Comparison of ENCODE assay signal across 29 mouse cellular contexts in the genomic region with DNA sequence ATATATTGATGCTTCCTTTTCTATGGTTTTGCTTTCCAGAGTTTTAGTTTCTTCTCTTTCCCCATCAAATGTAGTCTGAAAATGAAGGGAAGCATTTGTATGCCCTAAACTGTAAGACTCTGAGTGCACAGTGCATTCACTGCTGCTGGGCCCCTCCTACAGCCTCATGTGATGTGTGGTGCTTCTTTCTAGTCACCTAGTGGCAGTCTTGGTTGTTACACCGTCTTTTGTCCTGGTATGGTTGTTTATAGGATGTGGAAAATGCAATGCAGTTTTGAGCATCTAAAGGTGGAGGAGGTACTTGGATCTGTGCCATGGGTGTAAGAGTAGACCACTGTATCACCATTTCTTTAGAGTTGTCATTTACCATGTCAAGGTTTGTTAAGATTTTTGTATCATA. TPM values are rescaled to one million over a fixed set of nuclear protein-coding genes. Genes with fewer than 3 reads are reported as not detected.
A peak's percentile ranks its signal among the peaks of the same experiment; 100 is the strongest.
DNase-seq lines count a peak whose midpoint lies in the region; ATAC-seq and TF ChIP-seq lines count a peak whose summit lies in the region.
"Had no signal": no experiment of that assay in that cellular context is flagged by ENCODE, and none has a peak within 500 bp of the region (broad histone marks: within the 10 kb centered on the region; RNA-seq: fewer than 3 reads in every experiment).

No protein-coding gene starts in this region.

- H3K27me3 ChIP-seq in CH12.LX (replicated peaks) (no peaks in the 10 kb centered on the region), Patski (no peaks in the 10 kb centered on the region)
- no peaks in the 10 kb centered on the region for H3K27me3 ChIP-seq in thymus, adult 2 months (ENCODE audit: control insufficient read depth, insufficient read depth, low read length)
- H3K27me3 ChIP-seq: embryonic facial prominence, embryonic 13.5 days; forebrain, embryonic 12.5 days; limb, embryonic 13.5 days; liver, embryonic 12.5 days; megakaryocyte, embryonic 14.5 days; midbrain, embryonic 15.5 days; neural tube, embryonic 13.5 days had no signal

- no peak for TF ChIP-seq RAD21 in CH12.LX (IDR thresholded peaks at IDR 0.05; ENCODE audit: low read depth, low read length)

- no peak for DNase-seq in layer of hippocampus, adult 2 months (ENCODE audit: low spot score in 2 of 2)
- no peak for DNase-seq in layer of hippocampus, adult 18-20 months (ENCODE audit: low spot score in 2 of 2)
- DNase-seq in CH12.LX (ENCODE audit: extremely low read depth) = peak; percentile 24
- no peak for DNase-seq in Patski (ENCODE audit: low read depth, low spot score)
- no peak for DNase-seq in right cerebral cortex, postnatal 4 days
- no peak for DNase-seq in lung, adult 2 months
- no peak for DNase-seq in thymus, adult 2 months
- DNase-seq: cerebellum, adult 11 months; cerebellum, postnatal 10 days; gastrocnemius, adult 2 months; kidney, adult 2 months; kidney, postnatal 14 days; layer of hippocampus, postnatal 36 days; lung, adult 18-20 months; lung, postnatal 14 days; thymus, postnatal 14 days had no signal

- peaks cover 63 to 82% of the 10 kb centered on the region in 2 experiments for H3K36me3 ChIP-seq in CH12.LX (replicated peaks in 1 of 2; ENCODE audit: control insufficient read depth in 1 of 2, insufficient read depth in 1 of 2, low read length in 1 of 2)
- peaks cover 53% of the 10 kb centered on the region for H3K36me3 ChIP-seq in thymus, adult 2 months (ENCODE audit: control insufficient read depth, insufficient read depth, low read length)

- CTCF ChIA-PET in Patski (lab: Charles Lee) = no interaction called here

- H3K79me2 ChIP-seq in CH12.LX (replicated peaks; ENCODE audit: control insufficient read depth, extremely low read depth, insufficient read depth, poor library complexity, severe bottlenecking) = no peaks in the 10 kb centered on the region

- no peak for TF ChIP-seq EP300 in CH12.LX (IDR thresholded peaks at IDR 0.05; ENCODE audit: low read length)

- H3K27ac ChIP-seq in layer of hippocampus, adult 2 months = no peak overlapping the region
- H3K27ac ChIP-seq in CH12.LX (ENCODE audit: insufficient read depth, low read depth) = no peak overlapping the region
- H3K27ac ChIP-seq in thymus, adult 2 months (ENCODE audit: control insufficient read depth, insufficient read depth, low read length) = no peak overlapping the region
- H3K27ac ChIP-seq: embryonic facial prominence, embryonic 13.5 days; forebrain, embryonic 12.5 days; gastrocnemius, adult 2 months; hindbrain, embryonic 10.5 days; limb, embryonic 13.5 days; liver, embryonic 12.5 days; midbrain, embryonic 15.5 days; neural tube, embryonic 13.5 days had no signal

- dilution Hi-C loops in CH12.LX (cut with MboI; ENCODE audit: extremely low pct_ligation_motif_present, extremely low pct_unique_long_range_greater_than_20kb, low sequenced_read_pairs) = no loop called here

- no peak overlapping the region for H3K9ac ChIP-seq in CH12.LX (ENCODE audit: insufficient read depth, low read depth)
- H3K9ac ChIP-seq: embryonic facial prominence, embryonic 13.5 days; forebrain, embryonic 12.5 days; limb, embryonic 13.5 days; liver, embryonic 12.5 days; midbrain, embryonic 15.5 days; neural tube, embryonic 13.5 days had no signal

- H3K9me3 ChIP-seq in CH12.LX (replicated peaks; ENCODE audit: low read length) = no peaks in the 10 kb centered on the region
- H3K9me3 ChIP-seq: embryonic facial prominence, embryonic 13.5 days; forebrain, embryonic 12.5 days; G1E; hindbrain, embryonic 10.5 days; limb, embryonic 13.5 days; liver, embryonic 12.5 days; megakaryocyte, embryonic 14.5 days; midbrain, embryonic 15.5 days; neural tube, embryonic 13.5 days had no signal

- in situ Hi-C loops in CH12.LX (cut with MboI; ENCODE audit: low pct_ligation_motif_present, low pct_unique_long_range_greater_than_20kb, low sequenced_read_pairs) (no loop called here), Patski (cut with MboI; ENCODE audit: low pct_unique_long_range_greater_than_20kb) (no loop called here)

- TF ChIP-seq CTCF in layer of hippocampus, adult 2 months (conservative IDR thresholded peaks at IDR 0.05) = 0 out of 2 replicates have a peak, but pooled peaks have one; percentile 7
- peak in 1 of 2 experiments; percentile 9; a peak in 1 of 4 replicates for TF ChIP-seq CTCF in CH12.LX (conservative IDR thresholded peaks at IDR 0.05 in 1 of 2, IDR thresholded peaks at IDR 0.05 in 1 of 2; ENCODE audit: low read depth in 2 of 2, low read length in 2 of 2)
- peak; percentile 31 for TF ChIP-seq CTCF in Patski (IDR thresholded peaks at IDR 0.05)
- no peak for TF ChIP-seq CTCF in lung, adult 2 months (IDR thresholded peaks at IDR 0.05; ENCODE audit: insufficient read depth, low read length)
- TF ChIP-seq CTCF in thymus, adult 2 months (IDR thresholded peaks at IDR 0.05; ENCODE audit: borderline replicate concordance, control insufficient read depth, extremely low read depth, insufficient read depth, low read length, poor library complexity) = no peak

- no peak for ATAC-seq in Patski
- peak; percentile 84 for ATAC-seq in megakaryocyte-erythroid progenitor cell, adult 5-6 weeks (replicated peaks; ENCODE audit: low FRiP score, low TSS enrichment, poor library complexity, severe bottlenecking)
- ATAC-seq: liver, embryonic 12.5 days; midbrain, embryonic 15.5 days had no signal

- H3K4me1 ChIP-seq in CH12.LX (ENCODE audit: control insufficient read depth in 1 of 2, insufficient read depth in 2 of 2) = no peaks in the 10 kb centered on the region
- H3K4me1 ChIP-seq in lung, adult 2 months (ENCODE audit: control insufficient read depth, insufficient read depth, low read length) = no peaks in the 10 kb centered on the region
- H3K4me1 ChIP-seq in thymus, adult 2 months (replicated peaks; ENCODE audit: control insufficient read depth, insufficient read depth, low read length) = no peaks in the 10 kb centered on the region
- H3K4me1 ChIP-seq: embryonic facial prominence, embryonic 13.5 days; forebrain, embryonic 12.5 days; hindbrain, embryonic 10.5 days; limb, embryonic 13.5 days; liver, embryonic 12.5 days; megakaryocyte, embryonic 14.5 days; midbrain, embryonic 15.5 days; neural tube, embryonic 13.5 days had no signal

- H3K4me2 ChIP-seq in CH12.LX (ENCODE audit: insufficient read depth, low read depth, poor library complexity, severe bottlenecking) = no peak overlapping the region
- H3K4me2 ChIP-seq: embryonic facial prominence, embryonic 13.5 days; forebrain, embryonic 12.5 days; heart, embryonic 11.5 days; limb, embryonic 13.5 days; liver, embryonic 12.5 days; midbrain, embryonic 15.5 days; neural tube, embryonic 13.5 days had no signal

- WGBS in lung, adult 2 months = 71% methylated on average over 1 of the region's 1 CpGs
- 85% methylated on average over 1 of the region's 1 CpGs for WGBS in thymus, adult 2 months

- no peak overlapping the region for H3K4me3 ChIP-seq in layer of hippocampus, adult 2 months
- H3K4me3 ChIP-seq in CH12.LX (replicated peaks in 1 of 3; ENCODE audit: low read depth in 2 of 3, low read length in 2 of 3, poor library complexity in 1 of 3) = no peak overlapping the region
- H3K4me3 ChIP-seq in lung, adult 2 months (replicated peaks; ENCODE audit: extremely low read depth, low read depth, low read length) = no peak overlapping the region
- H3K4me3 ChIP-seq in thymus, adult 2 months (ENCODE audit: control insufficient read depth, insufficient read depth, low read length) = no peak overlapping the region
- H3K4me3 ChIP-seq: embryonic facial prominence, embryonic 13.5 days; erythroblast, embryonic 14.5 days; forebrain, embryonic 12.5 days; gastrocnemius, adult 2 months; hindbrain, embryonic 10.5 days; limb, embryonic 13.5 days; liver, embryonic 12.5 days; megakaryocyte, embryonic 14.5 days; midbrain, embryonic 15.5 days; myocyte; neural tube, embryonic 13.5 days had no signal

- no peak for TF ChIP-seq POLR2A in CH12.LX (IDR thresholded peaks at IDR 0.05; ENCODE audit: low read depth, low read length)
- TF ChIP-seq POLR2A in lung, adult 2 months (IDR thresholded peaks at IDR 0.05; ENCODE audit: borderline replicate concordance, extremely low read depth, low read depth, low read length) = no peak
- TF ChIP-seq POLR2A in thymus, adult 2 months (IDR thresholded peaks at IDR 0.05; ENCODE audit: control insufficient read depth, extremely low read depth, insufficient read depth, low read length, poor library complexity) = no peak

- POLR2A ChIA-PET in Patski (lab: Charles Lee) = no interaction called here

TF ChIP-seq in CH12.LX, 34 proteins besides CTCF, POLR2A, EP300 and RAD21 (continues in another document):
- no peak for TF ChIP-seq TCF12 (IDR thresholded peaks at IDR 0.05; ENCODE audit: low read depth, low read length)

RNA-seq across cellular contexts. Expression of a gene that starts 20.2 kb away (rescaled TPM):
- total RNA-seq in layer of hippocampus, adult 2 months (2021) = 10 to 100 TPM; 18.5 to 21.8 TPM
- total RNA-seq in layer of hippocampus, adult 18-20 months (2021) = 10 to 100 TPM; 17.1 to 17.5 TPM
- total RNA-seq in CH12.LX (2012; rRNA removed) (42.3 and 48.2 TPM in 2 replicates), CH12.LX (2014; rRNA removed) (45.0 and 48.8 TPM in 2 replicates)
- polyA plus RNA-seq in CH12.LX (2012; ENCODE audit: insufficient read length, low read depth) (36.9 and 37.4 TPM in 2 replicates), Patski (2021) (20.2 TPM)
- total RNA-seq in megakaryocyte-erythroid progenitor cell, adult 5-6 weeks (2014; fragmentation: Nextera tagmentation) = 85.9 and 100 TPM in 2 replicates
- 63.5 and 96.5 TPM in 2 replicates for total RNA-seq in megakaryocyte-erythroid progenitor cell, adult 5-6 weeks (2017)
- polyA plus RNA-seq in lung, adult 2 months (2012; rRNA removed) = 4.7 and 7.6 TPM in 2 replicates
- 17.1 and 20.6 TPM in 2 replicates for polyA plus RNA-seq in thymus, adult 2 months (2012; rRNA removed)

RNA-seq across cellular contexts. Expression of a gene that starts 30.3 kb away (rescaled TPM):
- total RNA-seq in layer of hippocampus, adult 2 months (2021) = 10 to 100 TPM; 30.5 to 33.5 TPM
- total RNA-seq in layer of hippocampus, adult 18-20 months (2021) = 10 to 100 TPM; 29.2 to 30.1 TPM
- total RNA-seq in CH12.LX (2012; rRNA removed) (20.9 and 21.9 TPM in 2 replicates), CH12.LX (2014; rRNA removed) (21.7 and 23.6 TPM in 2 replicates)
- polyA plus RNA-seq in CH12.LX (2012; ENCODE audit: insufficient read length, low read depth) (37.1 and 38.5 TPM in 2 replicates), Patski (2021) (46.0 TPM)
- 40.2 and 48.0 TPM in 2 replicates for total RNA-seq in megakaryocyte-erythroid progenitor cell, adult 5-6 weeks (2014; fragmentation: Nextera tagmentation)
- 29.9 and 30.4 TPM in 2 replicates for total RNA-seq in megakaryocyte-erythroid progenitor cell, adult 5-6 weeks (2017)
- polyA plus RNA-seq in lung, adult 2 months (2012; rRNA removed) = 7.4 and 10.9 TPM in 2 replicates
- 15.9 and 16.3 TPM in 2 replicates for polyA plus RNA-seq in thymus, adult 2 months (2012; rRNA removed)

RNA-seq across cellular contexts. Expression of a gene that starts 39.6 kb away (rescaled TPM):
- total RNA-seq in layer of hippocampus, adult 2 months (2021) = 10 to 100 TPM; 31.7 to 34.5 TPM
- total RNA-seq in layer of hippocampus, adult 18-20 months (2021) = 10 to 100 TPM; 27.8 to 29.0 TPM
- 3.6 and 3.7 TPM in 2 replicates for total RNA-seq in CH12.LX (2012; rRNA removed)
- total RNA-seq in CH12.LX (2014; rRNA removed) = 1.7 and 2.1 TPM in 2 replicates
- polyA plus RNA-seq in CH12.LX (2012; ENCODE audit: insufficient read length, low read depth) = 4.1 and 5.9 TPM in 2 replicates
- polyA plus RNA-seq in Patski (2021) = 26.6 TPM
- 6.7 and 7.3 TPM in 2 replicates for total RNA-seq in megakaryocyte-erythroid progenitor cell, adult 5-6 weeks (2014; fragmentation: Nextera tagmentation)
- 2.2 and 3.6 TPM in 2 replicates for total RNA-seq in megakaryocyte-erythroid progenitor cell, adult 5-6 weeks (2017)
- 3.7 and 4.4 TPM in 2 replicates for polyA plus RNA-seq in lung, adult 2 months (2012; rRNA removed)
- polyA plus RNA-seq in thymus, adult 2 months (2012; rRNA removed) = 6.3 and 7.2 TPM in 2 replicates

Comparison
In these comparisons a context has a peak if more than half of its experiments do, and no peak if none do; other contexts are left out.
1. CTCF ChIP-seq: peak in layer of hippocampus, adult 2 months (single experiment) and Patski (single experiment); none in lung, adult 2 months (single experiment) and thymus, adult 2 months (single experiment).